Mouse (Mus musculus): ENCODE results near the gene Atg101. TPM values are rescaled to one million over a fixed set of nuclear protein-coding genes. Genes with fewer than 3 reads are reported as not detected.

Atg101 gene
- polyA plus RNA-seq, 1 experiment: 37.6 TPM

DNA sequence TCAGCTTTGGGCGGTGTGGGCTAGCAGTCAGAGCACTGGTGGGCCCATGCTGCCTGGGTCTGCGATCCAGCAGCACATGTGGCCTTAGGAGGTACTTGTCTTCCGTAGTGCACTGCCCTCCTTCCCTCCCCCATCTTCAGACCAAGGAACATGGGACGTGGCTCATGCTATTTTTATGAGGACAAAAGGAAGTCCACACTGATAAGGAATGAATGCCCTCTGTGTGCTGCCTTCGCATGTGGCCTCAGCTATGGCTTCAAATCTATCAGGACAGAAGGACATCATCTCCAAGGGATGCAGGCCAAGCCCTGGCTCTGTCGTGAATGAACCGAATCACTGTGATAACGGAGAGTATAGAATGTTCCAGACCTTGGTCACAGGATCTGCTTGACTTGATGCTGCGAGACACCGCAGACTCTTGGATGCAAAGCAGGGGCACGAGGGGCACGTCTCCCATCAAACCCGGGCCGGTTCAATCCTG, 15.4 kb downstream of the Atg101 start:
- TF ChIP-seq CTCF (IDR thresholded peaks at IDR 0.05; ENCODE audit: low read depth, low read length): no peak
- no peak for TF ChIP-seq POLR2A (IDR thresholded peaks at IDR 0.05; ENCODE audit: insufficient read depth, low read length)
- no peaks in the 10 kb centered on the region for H3K9me3 ChIP-seq (replicated peaks; ENCODE audit: control insufficient read depth, insufficient read depth, low read length, poor library complexity, severe bottlenecking)
- no peak overlapping the region for H3K4me3 ChIP-seq (ENCODE audit: low read depth, low read length)
- no peak overlapping the region for H3K9ac ChIP-seq (ENCODE audit: low read depth, poor library complexity, severe bottlenecking)
- no peaks in the 10 kb centered on the region for H3K36me3 ChIP-seq (ENCODE audit: control insufficient read depth, insufficient read depth, low read length, poor library complexity, severe bottlenecking)
- no peak overlapping the region for H3K27ac ChIP-seq (ENCODE audit: insufficient read depth, low read length)
- H3K4me1 ChIP-seq (ENCODE audit: control insufficient read depth, insufficient read depth, low read length): no peaks in the 10 kb centered on the region
- H3K27me3 ChIP-seq (ENCODE audit: control insufficient read depth, insufficient read depth, low read length, poor library complexity, severe bottlenecking): no peaks in the 10 kb centered on the region

DNA sequence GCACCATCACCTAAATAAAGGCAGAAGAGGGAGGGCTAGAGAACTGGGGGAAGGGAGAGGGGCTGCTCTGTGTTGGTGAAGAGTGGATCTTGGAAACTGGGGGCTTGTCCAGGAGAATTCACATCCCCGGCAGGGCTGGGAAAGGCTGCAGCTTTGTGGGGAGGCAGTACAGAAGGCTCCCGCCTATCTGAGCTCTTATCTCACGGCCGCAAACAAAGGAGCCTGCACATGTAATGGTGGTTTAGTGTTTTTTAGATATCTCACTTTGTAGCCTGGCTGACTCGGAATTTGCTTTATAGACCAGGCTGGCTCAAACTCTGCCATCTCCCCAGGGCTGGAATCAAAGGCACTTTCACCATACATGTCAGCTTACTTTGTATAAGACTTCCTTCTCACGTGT, 16.1 kb downstream of the Atg101 start:
- TF ChIP-seq EP300 (IDR thresholded peaks at IDR 0.05; ENCODE audit: insufficient read depth, low read depth, low read length): no peak
- no peak for TF ChIP-seq CTCF (IDR thresholded peaks at IDR 0.05; ENCODE audit: low read depth, low read length)
- TF ChIP-seq POLR2A (IDR thresholded peaks at IDR 0.05; ENCODE audit: insufficient read depth, low read length): no peak
- no peak overlapping the region for H3K4me3 ChIP-seq (ENCODE audit: low read depth, low read length)
- no peak overlapping the region for H3K27ac ChIP-seq (ENCODE audit: insufficient read depth, low read length)

DNA sequence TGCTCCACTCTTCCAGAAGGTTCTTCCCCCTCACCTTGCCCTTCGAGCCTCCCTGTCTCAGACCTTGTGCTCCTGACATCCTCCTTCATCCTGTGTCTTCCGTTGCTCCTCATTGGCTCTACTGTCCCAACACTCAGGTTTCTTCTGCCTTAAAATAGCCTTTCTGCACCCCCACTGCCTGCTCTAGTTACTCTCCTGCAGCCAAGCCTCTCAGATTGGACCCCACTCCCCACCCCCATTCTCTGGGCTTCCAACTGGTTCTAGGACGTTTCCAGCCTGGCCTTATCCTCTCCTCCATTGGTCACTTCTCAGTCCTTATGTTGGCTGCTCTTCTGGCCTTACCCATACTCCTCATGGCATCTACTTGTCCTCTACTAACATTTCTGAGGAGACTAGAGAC, 18.1 kb downstream of the Atg101 start:
- no peaks in the 10 kb centered on the region for H3K36me3 ChIP-seq (ENCODE audit: control insufficient read depth, insufficient read depth, low read length, poor library complexity, severe bottlenecking)
- TF ChIP-seq EP300 (IDR thresholded peaks at IDR 0.05; ENCODE audit: insufficient read depth, low read depth, low read length) (no peak), POLR2A (IDR thresholded peaks at IDR 0.05; ENCODE audit: insufficient read depth, low read length) (no peak), CTCF (IDR thresholded peaks at IDR 0.05; ENCODE audit: low read depth, low read length) (no peak)
- H3K4me1 ChIP-seq (ENCODE audit: control insufficient read depth, insufficient read depth, low read length): no peaks in the 10 kb centered on the region
- H3K4me3 ChIP-seq (ENCODE audit: low read depth, low read length): no peak overlapping the region
- H3K9me3 ChIP-seq (replicated peaks; ENCODE audit: control insufficient read depth, insufficient read depth, low read length, poor library complexity, severe bottlenecking): no peaks in the 10 kb centered on the region
- no peak overlapping the region for H3K27ac ChIP-seq (ENCODE audit: insufficient read depth, low read length)
- no peak overlapping the region for H3K9ac ChIP-seq (ENCODE audit: low read depth, poor library complexity, severe bottlenecking)
- no peaks in the 10 kb centered on the region for H3K27me3 ChIP-seq (ENCODE audit: control insufficient read depth, insufficient read depth, low read length, poor library complexity, severe bottlenecking)

More for the DNA sequence above, 16.1 kb downstream of the Atg101 start:
- Histone ChIP-seq H3K4me1 (ENCODE audit: control insufficient read depth, insufficient read depth, low read length) (no peaks in the 10 kb centered on the region), H3K36me3 (ENCODE audit: control insufficient read depth, insufficient read depth, low read length, poor library complexity, severe bottlenecking) (no peaks in the 10 kb centered on the region), H3K27me3 (ENCODE audit: control insufficient read depth, insufficient read depth, low read length, poor library complexity, severe bottlenecking) (no peaks in the 10 kb centered on the region), H3K9me3 (replicated peaks; ENCODE audit: control insufficient read depth, insufficient read depth, low read length, poor library complexity, severe bottlenecking) (no peaks in the 10 kb centered on the region), H3K9ac (ENCODE audit: low read depth, poor library complexity, severe bottlenecking) (no peak overlapping the region)

DNA sequence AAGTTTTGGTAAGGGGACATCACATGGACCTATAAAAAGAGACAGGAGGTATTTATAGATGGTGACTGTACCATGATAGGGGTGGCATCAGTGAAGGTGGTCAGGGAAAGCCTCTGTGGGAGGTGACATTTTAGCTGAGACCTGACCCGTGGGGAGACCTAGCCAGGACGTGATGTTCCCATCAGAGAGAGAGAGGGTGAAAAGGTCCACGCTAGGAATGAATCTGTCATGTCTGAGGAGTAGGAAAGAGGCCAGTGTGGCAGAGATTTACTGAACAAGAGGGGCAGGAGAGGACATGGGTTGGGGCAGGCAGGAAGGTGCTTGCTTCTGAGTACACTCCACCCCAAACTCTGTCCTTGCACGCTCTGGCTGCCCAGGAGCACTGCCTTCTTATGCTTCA, 19.8 kb downstream of the Atg101 start:
- Histone ChIP-seq H3K36me3 (ENCODE audit: control insufficient read depth, insufficient read depth, low read length, poor library complexity, severe bottlenecking) (no peaks in the 10 kb centered on the region), H3K27me3 (ENCODE audit: control insufficient read depth, insufficient read depth, low read length, poor library complexity, severe bottlenecking) (no peaks in the 10 kb centered on the region), H3K4me1 (ENCODE audit: control insufficient read depth, insufficient read depth, low read length) (no peaks in the 10 kb centered on the region), H3K27ac (ENCODE audit: insufficient read depth, low read length) (no peak overlapping the region), H3K9ac (ENCODE audit: low read depth, poor library complexity, severe bottlenecking) (no peak overlapping the region), H3K4me3 (ENCODE audit: low read depth, low read length) (no peak overlapping the region), H3K9me3 (replicated peaks; ENCODE audit: control insufficient read depth, insufficient read depth, low read length, poor library complexity, severe bottlenecking) (no peaks in the 10 kb centered on the region)
- TF ChIP-seq CTCF (IDR thresholded peaks at IDR 0.05; ENCODE audit: low read depth, low read length): no peak
- no peak for TF ChIP-seq EP300 (IDR thresholded peaks at IDR 0.05; ENCODE audit: insufficient read depth, low read depth, low read length)

DNA sequence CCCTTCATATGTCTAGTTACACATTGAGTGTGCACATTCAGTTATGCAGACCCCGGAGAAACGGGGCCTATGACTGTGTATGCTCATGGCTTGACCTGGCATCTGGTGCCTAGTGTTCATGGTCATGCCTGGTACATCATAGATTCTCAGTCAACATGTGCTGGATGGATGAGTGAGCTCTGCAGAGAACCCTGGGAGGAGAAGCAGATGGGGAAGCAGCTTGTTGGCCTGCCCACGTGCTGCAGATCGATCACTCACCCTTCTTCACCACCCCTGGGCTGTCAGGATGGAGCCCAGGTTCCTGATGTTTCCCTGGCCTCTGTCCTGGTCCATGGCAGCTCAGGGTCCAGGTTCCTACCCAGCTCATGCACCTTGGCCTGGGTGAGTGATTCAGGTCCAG, 22.4 kb downstream of the Atg101 start:
- H3K27me3 ChIP-seq (ENCODE audit: control insufficient read depth, insufficient read depth, low read length, poor library complexity, severe bottlenecking): no peaks in the 10 kb centered on the region
- no peak overlapping the region for H3K27ac ChIP-seq (ENCODE audit: insufficient read depth, low read length)
- TF ChIP-seq CTCF (IDR thresholded peaks at IDR 0.05; ENCODE audit: low read depth, low read length) (no peak), EP300 (IDR thresholded peaks at IDR 0.05; ENCODE audit: insufficient read depth, low read depth, low read length) (no peak), POLR2A (IDR thresholded peaks at IDR 0.05; ENCODE audit: insufficient read depth, low read length) (no peak)
- no peak overlapping the region for H3K4me3 ChIP-seq (ENCODE audit: low read depth, low read length)
- no peaks in the 10 kb centered on the region for H3K4me1 ChIP-seq (ENCODE audit: control insufficient read depth, insufficient read depth, low read length)
- H3K9me3 ChIP-seq (replicated peaks; ENCODE audit: control insufficient read depth, insufficient read depth, low read length, poor library complexity, severe bottlenecking): no peaks in the 10 kb centered on the region
- no peak overlapping the region for H3K9ac ChIP-seq (ENCODE audit: low read depth, poor library complexity, severe bottlenecking)
- no peaks in the 10 kb centered on the region for H3K36me3 ChIP-seq (ENCODE audit: control insufficient read depth, insufficient read depth, low read length, poor library complexity, severe bottlenecking)

DNA sequence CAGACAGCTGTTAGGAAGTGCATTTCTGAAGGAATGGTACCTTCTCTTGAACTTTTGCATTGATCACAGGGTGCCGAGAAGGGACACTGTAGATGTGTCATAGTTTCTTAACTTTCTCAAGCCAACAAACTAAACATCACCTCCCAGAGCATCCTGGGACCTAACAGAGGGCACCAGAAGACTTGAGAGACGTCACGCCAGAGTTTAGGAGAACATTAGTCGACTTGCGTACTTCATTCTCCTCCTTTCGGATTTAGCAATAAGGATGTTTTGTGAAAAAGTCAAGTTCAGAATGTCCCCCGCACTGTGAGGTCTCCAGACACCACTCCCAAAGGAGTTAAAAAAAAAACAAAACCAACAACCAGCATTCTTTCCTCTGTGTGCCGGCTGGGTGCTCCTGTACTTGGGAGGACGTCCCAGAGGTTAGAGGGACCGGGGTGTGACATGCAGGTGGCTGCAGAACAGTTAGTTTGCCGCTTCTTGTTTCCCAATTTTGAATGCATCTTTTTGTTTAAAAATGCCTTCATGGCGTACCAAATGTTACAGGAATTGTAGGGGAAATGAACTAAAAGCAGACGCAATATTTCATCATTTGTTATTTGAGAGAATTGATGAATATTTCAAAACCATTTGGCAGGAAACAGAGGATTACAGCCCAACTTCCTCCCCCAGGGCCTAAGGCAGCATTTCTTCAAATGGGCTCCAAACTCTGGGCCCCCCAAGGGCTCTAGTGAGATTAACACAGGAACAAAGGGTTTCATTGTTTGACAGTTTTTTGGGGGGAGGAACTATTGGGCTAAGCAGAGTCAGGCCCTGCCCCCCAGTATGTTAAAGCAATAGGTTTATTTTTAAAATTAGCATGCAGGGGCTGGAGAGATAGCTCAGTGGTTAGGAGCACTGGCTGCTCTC, 24.6 kb downstream of the Atg101 start:
- Histone ChIP-seq H3K36me3 (ENCODE audit: control insufficient read depth, insufficient read depth, low read length, poor library complexity, severe bottlenecking) (no peaks in the 10 kb centered on the region), H3K4me3 (ENCODE audit: low read depth, low read length) (no peak overlapping the region), H3K4me1 (ENCODE audit: control insufficient read depth, insufficient read depth, low read length) (no peaks in the 10 kb centered on the region), H3K27ac (ENCODE audit: insufficient read depth, low read length) (no peak overlapping the region), H3K9ac (ENCODE audit: low read depth, poor library complexity, severe bottlenecking) (no peak overlapping the region), H3K9me3 (replicated peaks; ENCODE audit: control insufficient read depth, insufficient read depth, low read length, poor library complexity, severe bottlenecking) (no peaks in the 10 kb centered on the region), H3K27me3 (ENCODE audit: control insufficient read depth, insufficient read depth, low read length, poor library complexity, severe bottlenecking) (no peaks in the 10 kb centered on the region)
- no peak for TF ChIP-seq CTCF (IDR thresholded peaks at IDR 0.05; ENCODE audit: low read depth, low read length)

All from ES-Bruce4 (cell line).